Mouse (Mus musculus) CD4-positive naive resting alpha-beta T cell, adult 57 days (primary cell): ENCODE measurements around the gene Gm4631. TPM values are rescaled to one million over a fixed set of nuclear protein-coding genes. Genes with fewer than 3 reads are reported as not detected.

ENCODE experiments used
- total RNA-seq: library from RNA; stranded (reverse); gene quantifications from one replicate; pipeline ENCODE4 v1.2.4, GENCODE M21; 2023

Gm4631 gene
- 9.3 TPM for total RNA-seq

DNA sequence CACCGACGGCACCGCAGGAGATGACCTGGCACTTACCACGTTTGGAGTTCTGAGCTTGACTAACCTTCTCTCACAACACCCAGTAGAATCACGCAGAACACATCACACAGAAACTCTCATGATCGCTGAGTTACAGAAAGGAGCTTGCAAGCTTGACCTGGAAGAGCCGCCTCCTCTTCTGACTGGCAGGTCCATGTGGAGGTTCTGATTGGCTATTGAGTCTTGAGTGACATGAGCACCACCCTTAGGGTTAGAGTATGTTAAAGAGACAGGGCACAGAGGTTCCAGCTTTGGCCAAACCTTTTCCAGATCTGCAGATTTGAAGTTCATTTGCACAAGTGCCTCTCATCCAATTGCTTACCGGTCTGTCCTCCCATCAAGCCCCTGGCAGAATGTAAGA is at the start of gene Gm4631:
Gm4631 (minus strand) TSS at position 101 of the 400 bp plus-strand sequence.

DNA sequence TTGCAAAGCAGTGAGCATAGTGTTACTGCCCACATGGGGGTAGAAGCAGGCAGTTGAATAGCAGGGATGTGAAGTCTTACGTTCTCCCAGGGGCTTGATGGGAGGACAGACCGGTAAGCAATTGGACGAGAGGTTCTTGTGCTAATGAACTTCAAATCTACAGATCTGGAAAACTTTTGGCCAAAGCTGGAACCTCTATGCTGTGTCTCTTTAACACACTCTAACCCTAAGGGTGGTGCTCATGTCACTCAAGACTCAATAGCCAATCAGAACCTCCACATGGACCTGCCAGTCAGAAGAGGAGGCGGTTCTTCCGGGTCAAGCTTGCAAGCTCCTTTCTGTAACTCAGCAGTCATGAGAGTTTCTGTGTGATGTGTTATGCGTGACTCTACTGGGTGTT is 34.1 kb upstream of the Gm4631 start, which contains the start of gene Zfp968:
Zfp968 (plus strand) TSS at position 301 of the 400 bp plus-strand sequence.

DNA sequence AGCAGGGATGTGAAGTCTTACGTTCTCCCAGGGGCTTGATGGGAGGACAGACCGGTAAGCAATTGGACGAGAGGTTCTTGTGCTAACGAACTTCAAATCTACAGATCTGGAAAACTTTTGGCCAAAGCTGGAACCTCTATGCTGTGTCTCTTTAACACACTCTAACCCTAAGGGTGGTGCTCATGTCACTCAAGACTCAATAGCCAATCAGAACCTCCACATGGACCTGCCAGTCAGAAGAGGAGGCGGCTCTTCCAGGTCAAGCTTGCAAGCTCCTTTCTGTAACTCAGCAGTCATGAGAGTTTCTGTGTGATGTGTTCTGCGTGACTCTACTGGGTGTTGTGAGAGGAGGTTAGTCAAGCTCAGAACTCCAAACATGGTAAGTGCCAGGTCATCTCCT is 63.2 kb downstream of the Gm4631 start, which contains the start of gene Gm14440:
Gm14440 (plus strand) TSS at position 301 of the 400 bp plus-strand sequence.

Other genes starting within 250 kb of the Gm4631 start
- 3.0 TPM for gene Gm14399, start 196.2 kb downstream of the Gm4631 start, total RNA-seq
- not detected for gene Gm14443, start 162.3 kb downstream of the Gm4631 start, total RNA-seq
- 14.0 TPM for gene Gm14391, start 131.3 kb downstream of the Gm4631 start, total RNA-seq
- gene Gm14440, start 63.1 kb downstream of the Gm4631 start, total RNA-seq = 4.8 TPM
- 1.6 TPM for gene Zfp968, start 34.2 kb upstream of the Gm4631 start, total RNA-seq
- 2.4 TPM for gene Gm4724, start 97.6 kb upstream of the Gm4631 start, total RNA-seq
- 1.1 TPM for gene Zfp965, start 131.8 kb upstream of the Gm4631 start, total RNA-seq